Mouse (Mus musculus) retina, postnatal 1 day (tissue): Measurements from ENCODE around the gene Arl2bp.
A peak's percentile ranks its signal among the peaks of the same experiment; 100 is the strongest.

Experiments used
- DNase-seq: peaks from one replicate; pipeline ENCODE4 v3.0.0-alpha.2; 2012

Arl2bp gene

DNA sequence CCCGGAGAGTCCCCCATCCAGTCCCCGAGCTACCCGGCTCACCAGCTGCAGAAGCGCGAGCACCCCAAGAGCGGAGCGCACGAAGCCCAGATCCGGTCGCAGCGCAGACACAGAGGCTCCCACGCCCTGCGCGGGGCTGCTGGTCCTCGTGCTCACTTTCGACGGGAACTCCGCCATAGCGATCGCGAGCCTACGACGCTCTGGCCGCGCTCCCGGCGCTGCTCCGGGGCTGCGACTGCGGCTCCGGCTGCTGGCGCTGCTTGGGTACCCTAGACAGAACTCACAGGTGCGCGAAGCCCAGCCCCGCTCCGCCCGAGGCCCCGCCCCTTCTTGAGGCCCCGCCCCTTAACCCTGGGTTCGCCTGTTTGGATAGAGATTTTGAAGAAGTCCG lies 29.6 kb downstream of the Arl2bp start, which contains the start of gene Pllp:
Gene Pllp (minus strand): TSS at position 285 of the 391 bp plus-strand sequence.
- peak; percentile 59 for DNase-seq

DNA sequence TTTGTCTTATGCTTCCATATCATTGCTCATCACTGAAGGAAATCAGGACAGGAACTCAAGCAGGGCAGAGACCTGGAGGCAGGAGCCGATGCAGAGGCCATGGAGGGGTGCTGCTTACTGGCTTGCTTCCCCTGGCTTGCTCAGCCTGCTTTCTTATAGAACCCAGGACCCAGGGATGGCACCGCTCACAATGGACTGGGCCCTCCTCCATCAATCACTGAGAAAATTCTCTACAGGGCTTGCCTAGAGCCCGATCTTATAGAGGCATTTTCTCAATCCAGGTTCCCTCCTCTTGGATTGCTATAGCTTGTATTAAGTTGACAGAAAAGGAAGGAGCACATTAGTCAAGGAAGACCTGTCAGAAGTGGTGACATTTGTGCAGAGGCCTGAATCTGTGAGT lies 30.2 kb downstream of the Arl2bp start:
- DNase-seq = no peak

DNA sequence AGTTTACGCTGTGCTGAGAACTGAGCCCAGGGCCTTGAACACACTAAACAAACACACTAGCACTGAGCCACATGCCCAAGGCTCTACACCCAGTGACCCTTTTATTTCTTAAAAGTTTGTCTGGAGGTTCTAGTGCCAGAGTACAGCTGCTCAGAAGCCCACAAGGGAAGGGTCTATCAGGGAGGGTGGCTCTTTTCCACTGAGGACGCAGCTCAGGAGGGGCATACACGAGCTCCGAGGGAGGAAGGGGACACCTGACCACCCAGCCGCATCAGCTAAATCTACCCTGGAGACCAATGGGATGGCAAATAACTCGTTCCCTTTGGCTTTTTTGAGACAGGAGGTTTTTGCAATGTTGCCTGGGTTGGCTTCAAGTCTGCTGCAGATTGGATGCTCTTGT lies 31.6 kb downstream of the Arl2bp start:
- DNase-seq = no peak

DNA sequence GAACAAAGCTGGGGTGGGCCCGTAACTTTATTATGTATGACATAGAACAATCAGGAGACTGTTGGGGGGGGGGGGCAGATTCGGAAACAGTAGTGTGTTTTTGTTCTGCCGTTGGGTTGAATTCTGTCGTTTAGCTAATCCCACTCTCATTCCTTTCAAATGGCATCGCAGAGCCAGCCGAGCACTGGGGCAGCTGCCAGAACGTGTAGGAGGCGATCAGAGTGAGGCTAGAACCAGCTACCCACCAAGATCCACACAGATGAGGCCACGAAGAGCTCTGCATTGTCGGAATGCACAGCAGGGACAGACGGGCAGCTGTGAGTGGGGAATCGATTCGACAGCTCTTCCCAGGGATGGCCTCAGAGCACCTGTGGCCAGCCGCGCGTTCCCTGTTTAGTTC lies 33.0 kb downstream of the Arl2bp start:
- DNase-seq = no peak

DNA sequence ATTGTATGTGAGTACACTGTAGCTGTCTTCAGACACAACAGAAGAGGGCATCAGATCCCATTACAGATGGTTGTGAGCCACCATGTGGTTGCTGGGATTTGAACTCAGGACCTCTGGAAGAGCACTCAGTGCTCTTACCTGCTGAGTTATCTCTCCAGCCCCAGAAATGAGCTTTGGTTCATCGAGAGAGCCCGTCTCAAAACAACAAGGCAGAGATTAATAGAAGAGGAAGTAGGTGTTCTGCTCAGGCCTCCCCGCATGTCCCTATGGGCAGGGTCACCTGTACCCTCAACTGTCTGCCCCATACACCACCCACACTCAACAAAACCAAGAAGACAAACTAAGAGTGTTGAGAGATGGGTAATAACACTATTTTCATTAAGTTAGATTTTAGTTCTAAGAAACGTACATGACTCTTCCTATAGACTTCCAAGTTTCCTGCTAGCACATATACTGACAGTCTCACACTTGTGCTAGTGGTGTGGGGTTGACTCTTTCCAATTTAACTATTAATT lies 34.1 kb downstream of the Arl2bp start:
- DNase-seq = no peak

DNA sequence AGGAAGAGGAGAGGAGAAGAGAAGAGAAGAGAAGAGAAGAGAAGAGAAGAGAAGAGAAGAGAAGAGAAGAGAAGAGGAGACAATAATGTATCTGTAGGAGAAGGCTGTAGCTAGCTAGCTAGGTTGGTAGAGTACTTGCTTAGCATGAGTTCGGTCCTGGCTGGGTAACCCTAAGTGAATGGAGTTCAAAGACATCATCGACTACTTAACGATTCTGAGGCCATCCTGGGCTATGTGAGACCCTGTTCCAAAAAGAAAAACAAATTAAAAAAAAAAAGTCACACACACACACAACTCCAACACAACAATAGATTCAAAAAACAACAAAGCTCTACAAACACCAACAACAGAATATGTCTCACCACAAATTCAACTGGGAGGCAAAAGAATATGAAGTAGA lies 35.8 kb downstream of the Arl2bp start:
- DNase-seq = no peak

DNA sequence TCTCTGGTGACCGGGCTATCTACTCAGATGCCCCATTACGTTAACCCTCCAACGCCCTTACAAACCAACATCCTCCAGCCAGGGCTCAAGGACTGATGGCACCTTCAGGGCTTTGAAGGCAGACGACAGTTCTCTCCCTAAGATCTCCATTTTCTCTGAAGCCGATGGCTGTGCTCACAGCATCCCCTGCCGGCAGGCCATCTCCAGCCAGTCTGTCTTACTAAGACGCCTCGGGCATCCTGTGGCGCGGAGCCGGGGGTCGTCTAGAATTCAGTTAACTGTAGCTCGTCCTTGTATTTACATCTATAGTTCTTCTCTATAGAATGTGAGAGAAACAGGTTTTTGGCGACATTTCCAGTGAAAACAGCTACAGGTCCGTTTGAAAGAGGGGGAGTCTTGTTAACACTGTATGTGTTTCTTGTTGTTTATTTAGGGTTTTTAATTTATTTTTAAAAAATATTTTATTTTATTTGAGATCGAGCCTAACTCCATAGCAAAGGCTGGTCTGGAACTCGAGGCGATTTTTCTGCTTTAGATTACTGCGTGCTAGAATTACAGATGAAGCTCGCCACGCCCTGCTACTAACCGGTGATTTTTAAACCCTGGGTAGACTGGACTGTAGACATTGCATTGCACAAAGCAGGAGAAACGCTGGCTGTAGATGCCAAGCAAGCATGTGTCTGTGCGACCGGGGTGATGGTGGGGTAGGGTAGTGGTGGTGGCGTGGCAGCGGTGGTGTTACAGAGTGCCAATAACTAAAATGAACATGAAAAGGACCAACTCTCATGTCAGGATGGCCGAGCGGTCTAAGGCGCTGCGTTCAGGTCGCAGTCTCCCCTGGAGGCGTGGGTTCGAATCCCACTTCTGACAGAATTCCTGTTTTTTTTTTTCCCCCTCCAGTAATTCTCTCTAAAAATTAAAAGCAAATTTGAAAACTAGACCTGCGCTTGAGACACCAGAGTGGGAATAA lies 36.7 kb downstream of the Arl2bp start:
- peak; percentile 86 for DNase-seq

DNA sequence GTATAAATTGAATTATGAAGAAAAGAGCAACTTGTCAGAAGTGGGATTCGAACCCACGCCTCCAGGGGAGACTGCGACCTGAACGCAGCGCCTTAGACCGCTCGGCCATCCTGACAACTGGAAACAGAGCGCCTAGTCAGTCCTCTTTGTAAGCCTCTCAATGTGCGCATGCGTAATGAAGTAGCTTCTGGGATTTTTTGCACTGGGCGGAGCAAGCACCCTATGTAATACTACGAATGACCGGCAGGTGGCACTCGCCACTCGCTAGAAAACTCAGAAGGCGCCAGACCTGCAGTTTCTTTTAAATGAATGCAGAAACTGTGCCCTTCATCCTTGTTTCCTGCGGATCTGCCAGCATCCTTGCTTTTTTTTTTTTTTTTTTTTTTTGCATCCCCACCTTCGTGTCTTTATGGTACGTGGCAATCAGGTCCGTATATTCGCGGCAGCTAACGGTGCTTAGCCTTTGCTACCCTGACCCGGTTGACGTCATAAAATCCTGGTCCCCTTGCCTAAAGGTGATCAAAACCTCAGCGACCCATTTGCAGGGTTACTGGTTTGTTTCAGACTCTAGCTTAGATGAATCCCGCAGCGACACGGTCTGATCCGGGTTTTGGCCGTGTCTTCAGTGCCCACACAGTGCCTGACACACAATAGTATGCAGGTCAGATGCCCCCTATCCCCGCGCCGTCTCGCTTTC lies 37.7 kb downstream of the Arl2bp start:
- peak; percentile 98 for DNase-seq

DNA sequence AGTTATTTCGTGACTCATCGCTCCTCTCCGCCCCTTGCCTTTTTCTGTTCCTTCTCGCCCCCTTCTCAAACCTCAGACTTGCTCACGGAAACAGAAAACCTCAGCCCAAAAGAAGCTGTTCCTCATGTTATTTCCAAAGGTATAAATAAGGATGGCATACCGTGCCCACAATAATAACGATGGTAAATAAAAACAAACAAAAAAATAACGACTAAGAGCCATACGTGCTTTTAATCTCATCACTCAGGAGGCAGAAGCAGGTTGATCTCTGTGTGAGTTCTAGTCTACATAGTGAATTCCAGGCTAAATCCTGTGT lies 38.2 kb downstream of the Arl2bp start:
- DNase-seq = no peak

DNA sequence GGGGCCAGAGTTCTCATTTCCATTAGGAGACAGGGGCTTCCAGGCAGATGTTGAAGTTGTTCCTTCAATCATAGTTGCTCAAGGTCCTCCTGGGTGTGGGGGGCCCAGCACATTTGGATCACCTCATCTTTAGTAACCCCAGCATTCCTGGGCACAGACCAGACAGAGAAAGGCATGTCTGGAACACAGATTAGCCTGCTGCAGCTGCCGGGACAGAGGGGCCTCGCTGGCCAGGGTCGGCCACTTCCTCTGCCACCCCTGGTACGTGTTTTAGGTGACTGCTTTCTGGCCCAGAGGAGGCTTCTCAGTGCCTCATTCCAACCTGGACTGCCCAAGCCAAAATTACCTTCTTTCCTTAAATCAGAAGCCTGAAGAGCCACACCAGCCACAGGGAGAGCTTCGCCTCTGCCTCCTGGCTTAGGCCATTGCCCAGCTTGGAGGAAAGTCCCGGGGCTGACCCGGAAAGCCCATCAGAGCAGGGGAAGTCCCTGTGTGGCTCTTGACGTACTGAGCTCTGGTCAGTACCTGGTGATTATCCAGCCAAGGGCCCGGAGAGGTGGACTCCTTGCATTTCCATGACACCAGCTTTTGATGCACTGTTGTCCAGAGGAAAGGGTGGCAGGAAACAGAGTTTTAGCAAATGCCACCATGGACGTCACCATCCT lies 39.3 kb downstream of the Arl2bp start:
- DNase-seq = no peak

DNA sequence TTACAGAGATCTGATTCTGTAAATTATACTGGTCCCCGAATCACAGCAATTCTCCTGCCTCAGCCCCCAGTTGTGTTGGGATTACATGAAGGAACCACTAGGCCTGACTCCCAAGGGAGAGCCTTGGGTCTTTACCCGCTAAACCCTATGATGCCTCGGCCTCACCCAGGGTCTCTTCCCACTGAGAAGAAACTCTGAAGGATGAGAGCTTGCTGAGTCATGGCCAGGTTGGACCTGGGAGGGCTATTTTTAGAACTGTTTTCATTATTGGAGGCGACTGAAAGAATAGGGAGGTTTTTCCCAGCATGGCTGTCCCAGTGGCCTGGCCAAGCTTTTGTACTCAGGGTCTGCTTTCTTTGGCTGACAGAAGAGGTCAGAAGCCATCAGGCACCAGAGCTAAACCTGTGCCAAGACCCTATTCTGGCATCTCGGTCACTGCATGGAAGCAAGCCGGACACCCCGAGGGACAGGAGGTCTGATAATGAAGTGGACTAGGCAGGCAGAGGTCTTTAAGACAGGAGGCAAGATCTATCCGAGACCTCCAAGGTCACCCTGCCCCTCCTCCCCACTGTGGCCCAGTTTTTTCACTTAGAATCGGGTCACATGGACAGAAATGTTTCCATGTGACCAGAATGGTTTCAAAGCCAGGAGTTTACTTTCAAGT lies 40.5 kb downstream of the Arl2bp start:
- no peak for DNase-seq

DNA sequence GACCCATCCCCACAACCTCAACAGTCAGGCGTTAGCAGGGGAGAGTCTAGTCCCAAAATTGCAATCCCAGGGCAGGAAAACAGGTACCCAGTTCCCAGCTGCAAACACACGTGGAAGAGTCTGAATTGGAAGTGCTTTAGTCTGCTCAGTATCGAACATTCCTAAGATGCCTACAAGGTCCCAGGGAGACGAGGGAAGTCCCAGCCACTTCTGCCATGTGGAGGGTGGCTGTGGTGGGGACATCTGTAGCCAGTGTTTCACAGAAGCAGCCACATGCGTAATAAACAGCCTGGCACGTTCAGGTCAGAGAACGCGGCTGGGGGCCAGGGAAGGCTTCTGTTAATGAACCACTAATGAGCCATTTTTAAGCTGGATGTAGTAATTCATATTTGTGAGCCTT lies 43.9 kb downstream of the Arl2bp start:
- no peak for DNase-seq

DNA sequence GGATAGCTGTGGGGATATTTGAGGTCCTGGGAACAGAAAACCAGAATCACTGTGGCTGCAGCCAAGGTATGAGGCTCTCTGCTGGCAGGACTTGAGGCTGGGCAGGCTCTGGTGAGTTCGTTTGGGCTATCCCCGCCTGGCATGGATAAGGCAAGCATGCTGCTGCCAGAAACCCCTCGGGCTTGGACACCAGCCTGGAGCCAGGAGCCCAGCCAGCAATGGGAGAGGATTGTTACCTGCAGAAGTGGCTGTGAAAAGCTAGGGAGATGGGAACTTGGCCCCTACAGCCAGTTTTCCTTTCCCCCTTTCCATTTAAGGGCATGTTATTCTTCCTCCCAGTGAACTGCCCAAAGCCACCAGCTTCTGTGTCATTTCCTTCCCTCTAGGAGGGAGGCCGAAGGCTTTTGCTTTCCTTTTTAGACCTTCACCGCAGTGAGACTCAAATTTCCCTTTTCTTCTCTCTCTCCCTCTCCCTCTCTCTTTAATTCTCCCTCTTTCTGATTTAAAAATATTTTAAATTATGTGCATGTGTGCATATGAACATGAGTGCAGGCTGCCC lies 44.8 kb downstream of the Arl2bp start:
- no peak for DNase-seq

DNA sequence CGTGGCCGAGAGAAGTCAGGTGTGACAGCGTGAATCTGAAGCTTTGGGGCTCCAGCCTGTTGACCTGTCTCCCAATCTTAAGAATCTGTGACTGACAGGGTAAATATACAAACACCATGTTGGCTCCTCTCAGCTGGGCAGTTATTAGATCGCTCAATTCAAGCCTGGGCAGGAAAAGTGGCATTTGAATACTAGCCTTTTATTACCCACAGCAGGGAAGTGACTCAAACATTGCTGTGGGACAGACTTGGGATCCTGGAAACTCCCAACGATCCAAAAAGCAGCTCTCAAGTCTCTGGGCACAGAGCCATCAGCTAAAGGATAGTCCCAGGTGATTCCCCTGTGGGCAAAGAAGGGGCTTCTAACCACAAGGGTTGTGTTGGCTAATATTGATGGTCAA lies 48.2 kb downstream of the Arl2bp start:
- DNase-seq = no peak

DNA sequence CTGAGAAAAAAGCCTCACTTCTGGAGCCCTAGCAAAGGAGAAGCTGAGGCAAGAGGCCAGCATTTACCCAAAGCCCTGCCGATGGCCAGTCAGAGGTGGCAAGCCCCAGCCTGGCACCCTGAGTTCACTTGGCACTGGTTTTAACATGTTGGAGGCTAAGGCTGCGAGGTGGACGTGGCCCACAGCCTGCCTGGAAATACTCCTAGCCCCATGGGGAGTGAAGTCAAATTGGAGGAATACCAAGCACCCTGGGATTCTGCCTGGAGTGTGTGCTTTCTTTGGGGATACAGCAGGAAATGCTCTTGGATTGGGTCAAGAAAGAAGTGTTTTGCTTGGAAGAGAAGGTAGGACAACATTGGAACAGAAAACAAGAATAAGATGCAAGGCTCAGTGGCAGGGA lies 49.5 kb downstream of the Arl2bp start:
- no peak for DNase-seq

DNA sequence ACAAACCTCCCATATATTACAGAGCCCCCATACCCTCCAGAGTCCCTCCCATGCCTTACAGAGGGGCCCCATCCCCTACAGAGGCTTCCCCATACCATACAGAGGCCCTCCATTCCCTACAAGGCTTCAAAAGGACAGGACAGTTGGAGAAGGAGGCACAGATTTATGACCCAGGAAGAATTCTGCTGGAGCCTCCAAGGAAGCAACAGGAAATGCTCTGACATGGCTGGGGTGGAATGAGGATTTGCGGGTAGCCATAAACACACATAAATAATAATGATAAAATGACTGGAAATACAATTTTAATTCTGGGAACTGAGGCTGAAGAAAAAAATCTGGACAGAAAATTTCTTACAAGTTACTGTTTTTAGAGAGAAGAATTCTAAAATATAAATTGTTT lies 50.4 kb downstream of the Arl2bp start:
- DNase-seq = no peak
